Mouse (Mus musculus): ENCODE measurements at regions not wholly inside any gene's neighbourhood (a gene's known extent, or its start where the extent isn't known, plus 50 kb on each side); places are given as distances from the start of the nearest gene placed in this dataset.

- in situ Hi-C loops (cut with MboI, MseI) = no loop called here
These were observed 73.2 kb upstream of the Azi2 start for GRCm38 (mm10) chr9:117967080-117967479.

GRCm38 (mm10) chr9:117966326-117966989 is 73.8 kb upstream of the Azi2 start:
- in situ Hi-C loops (cut with MboI, MseI) = no loop called here

- in situ Hi-C loops (cut with MboI, MseI) = no loop called here
These were observed 77.9 kb upstream of the Azi2 start for GRCm38 (mm10) chr9:117962088-117963030.

- in situ Hi-C loops (cut with MboI, MseI) = loop anchor here (5.0 kb wide), 1 partner anchor 798 kb away; no protein-coding TSS in a partner anchor
These were observed 80.5 kb upstream of the Azi2 start for GRCm38 (mm10) chr9:117959845-117960244.

GRCm38 (mm10) chr9:117957195-117957594 is 83.1 kb upstream of the Azi2 start:
- in situ Hi-C loops (cut with MboI, MseI) = loop anchor here (5.0 kb wide), 1 partner anchor 795 kb away; no protein-coding TSS in a partner anchor

GRCm38 (mm10) chr9:117956691-117957090 is 83.6 kb upstream of the Azi2 start:
- in situ Hi-C loops (cut with MboI, MseI) = loop anchor here (5.0 kb wide), 1 partner anchor 794 kb away; no protein-coding TSS in a partner anchor

GRCm38 (mm10) chr9:117927466-117927847 is 112.8 kb upstream of the Azi2 start:
- in situ Hi-C loops (cut with MboI, MseI) = no loop called here

- in situ Hi-C loops (cut with MboI, MseI) = no loop called here
These were observed 113.4 kb upstream of the Azi2 start for GRCm38 (mm10) chr9:117926700-117927465.

- in situ Hi-C loops (cut with MboI, MseI) = no loop called here
These were observed 117.3 kb upstream of the Azi2 start for GRCm38 (mm10) chr9:117922992-117923391.

GRCm38 (mm10) chr9:117907895-117908424 is 132.3 kb upstream of the Azi2 start:
- in situ Hi-C loops (cut with MboI, MseI) = no loop called here

- in situ Hi-C loops (cut with MboI, MseI) = no loop called here
These were observed 135.1 kb upstream of the Azi2 start for GRCm38 (mm10) chr9:117905045-117905747.

- in situ Hi-C loops (cut with MboI, MseI) = no loop called here
These were observed 135.7 kb upstream of the Azi2 start for GRCm38 (mm10) chr9:117904621-117905020.

GRCm38 (mm10) chr9:117903025-117903424 is 137.3 kb upstream of the Azi2 start:
- in situ Hi-C loops (cut with MboI, MseI) = no loop called here

GRCm38 (mm10) chr9:117902239-117902939 is 137.9 kb upstream of the Azi2 start:
- in situ Hi-C loops (cut with MboI, MseI) = no loop called here

GRCm38 (mm10) chr9:117900631-117901030 is 139.7 kb upstream of the Azi2 start:
- in situ Hi-C loops (cut with MboI, MseI) = no loop called here

- in situ Hi-C loops (cut with MboI, MseI) = no loop called here
These were observed 143.8 kb upstream of the Azi2 start for GRCm38 (mm10) chr9:117896517-117896916.

GRCm38 (mm10) chr9:117892601-117893000 is 147.7 kb upstream of the Azi2 start:
- in situ Hi-C loops (cut with MboI, MseI) = no loop called here

GRCm38 (mm10) chr9:117873172-117873571 is 167.1 kb upstream of the Azi2 start:
- in situ Hi-C loops (cut with MboI, MseI) = no loop called here

- in situ Hi-C loops (cut with MboI, MseI) = no loop called here
These were observed 167.8 kb upstream of the Azi2 start for GRCm38 (mm10) chr9:117872387-117873081.

- in situ Hi-C loops (cut with MboI, MseI) = no loop called here
These were observed 168.3 kb upstream of the Azi2 start for GRCm38 (mm10) chr9:117872021-117872386.
